Mouse (Mus musculus) liver, postnatal 0 days (tissue): Measurements from ENCODE around the gene Uxs1. TPM values are rescaled to one million over a fixed set of nuclear protein-coding genes. Genes with fewer than 3 reads are reported as not detected.
A peak's percentile ranks its signal among the peaks of the same experiment; 100 is the strongest.

Experiments
- ATAC-seq: fragments of 200-750 bp; cut with Nextera tagmentation; 2 replicates; pipeline ENCODE4 v1.8.0; 2017; ENCODE audit warnings: mild to moderate bottlenecking, moderate library complexity
- DNase-seq: peaks from one replicate; pipeline ENCODE4 v3.0.0-alpha.2; 2016
- H3K27ac ChIP-seq: fragments of 300-500 bp; sonication (generic); 2 replicates; pipeline ENCODE4 v1.5.1; 2014; ENCODE audit warnings: antibody characterized with exemption, moderate library complexity, mild to moderate bottlenecking, low read depth
- H3K27me3 ChIP-seq: fragments of 300-500 bp; sonication (generic); 2 replicates; pipeline ENCODE4 v1.6.1; 2014; ENCODE audit warnings: low read length, control low read depth, mixed read lengths; ENCODE audit not compliant: insufficient read depth
- H3K36me3 ChIP-seq: fragments of 300-500 bp; sonication (generic); replicated peaks from 2 replicates; pipeline ENCODE4 v1.6.1; 2014; ENCODE audit warnings: mild to moderate bottlenecking, control low read depth, low read length, moderate library complexity, mixed read lengths; ENCODE audit not compliant: insufficient read depth
- H3K4me1 ChIP-seq: fragments of 300-500 bp; sonication (generic); 2 replicates; pipeline ENCODE4 v1.6.1; 2014; ENCODE audit warnings: antibody characterized with exemption, mild to moderate bottlenecking, control low read depth; ENCODE audit not compliant: insufficient read depth
- H3K4me2 ChIP-seq: fragments of 300-500 bp; sonication (generic); 2 replicates; pipeline ENCODE4 v1.6.1; 2014; ENCODE audit warnings: low read depth, mild to moderate bottlenecking, low read length, moderate library complexity, mixed read lengths
- H3K4me3 ChIP-seq: fragments of 300-500 bp; sonication (generic); 2 replicates; pipeline ENCODE4 v1.5.1; 2014; ENCODE audit warnings: low read depth, low read length
- H3K9ac ChIP-seq: fragments of 300-500 bp; sonication (generic); replicated peaks from 2 replicates; pipeline ENCODE4 v1.6.1; 2014; ENCODE audit warnings: mild to moderate bottlenecking, moderate library complexity
- H3K9me3 ChIP-seq: fragments of 300-500 bp; sonication (generic); 2 replicates; pipeline ENCODE4 v1.6.1; 2016; ENCODE audit warnings: mild to moderate bottlenecking, control low read depth, low read length, mixed read lengths
- CTCF ChIP-seq: sonication (generic); IDR thresholded peaks from 2 replicates; pipeline ENCODE4 v1.5.1; 2016; ENCODE audit warnings: antibody characterized with exemption, low read depth
- EP300 ChIP-seq: IDR thresholded peaks from 2 replicates; pipeline ENCODE4 v1.6.1; 2016; ENCODE audit warnings: antibody characterized with exemption, low read depth, mild to moderate bottlenecking
- WGBS: fragments of 180-500 bp; shearing (Covaris S2); extraction: QIAGEN DNeasy Blood & Tissue Kit; methylation state at CpG from one replicate; pipeline ENCODE4 v1.1.7; 2014; ENCODE audit not compliant: insufficient replicate concordance; 5-methylcytosine and 5-hydroxymethylcytosine counted together
- polyA plus RNA-seq: library from polyadenylated mRNA; unstranded; fragments of >200 nt; fragmentation: Nextera tagmentation; extraction: Ambion mirVana; gene quantifications from 2 replicates; pipeline ENCODE4 v1.2.1, GENCODE M21; 2015

Uxs1 gene
- polyA plus RNA-seq, 1 experiment from 2014 or later = 7.4 TPM

- TF ChIP-seq CTCF = no peak
- no peak for TF ChIP-seq EP300
- peak overlapping the region; percentile 20; the same call in 1 of the 2 replicates for H3K4me2 ChIP-seq
- no peak overlapping the region for H3K9ac ChIP-seq
- no peaks in the 10 kb centered on the region for H3K36me3 ChIP-seq
- no peaks in the 10 kb centered on the region for H3K4me1 ChIP-seq
- H3K4me3 ChIP-seq = no peak overlapping the region
- WGBS = 89% methylated on average over 1 of the region's 1 CpGs
- peak overlapping the region; percentile 48 for H3K27ac ChIP-seq
- no peaks in the 10 kb centered on the region for H3K9me3 ChIP-seq
- DNase-seq = no peak
- H3K27me3 ChIP-seq = no peaks in the 10 kb centered on the region
- ATAC-seq = no peak
Observed at GRCm38 (mm10) chr1:43811764-43812163, 15.8 kb downstream of the Uxs1 start.

GRCm38 (mm10) chr1:43811055-43811454 lies 16.5 kb downstream of the Uxs1 start:
- Histone ChIP-seq H3K9me3 (no peaks in the 10 kb centered on the region), H3K27me3 (no peaks in the 10 kb centered on the region), H3K27ac (peak overlapping the region; percentile 48), H3K4me3 (no peak overlapping the region), H3K4me2 (peak overlapping the region; percentile 20), H3K4me1 (no peaks in the 10 kb centered on the region), H3K36me3 (no peaks in the 10 kb centered on the region), H3K9ac (no peak overlapping the region)
- ATAC-seq (peak; percentile 82), DNase-seq (no peak)
- no peak for TF ChIP-seq CTCF
- peak; percentile 51; the same call in 1 of the 2 replicates for TF ChIP-seq EP300
- 40% methylated on average over 3 of the region's 3 CpGs for WGBS

GRCm38 (mm10) chr1:43809351-43809750 lies 18.2 kb downstream of the Uxs1 start:
- Histone ChIP-seq H3K4me1 (no peaks in the 10 kb centered on the region), H3K9me3 (no peaks in the 10 kb centered on the region), H3K27ac (no peak overlapping the region), H3K4me3 (no peak overlapping the region), H3K4me2 (no peak overlapping the region), H3K27me3 (no peaks in the 10 kb centered on the region), H3K36me3 (no peaks in the 10 kb centered on the region), H3K9ac (no peak overlapping the region)
- WGBS = 83% methylated on average over 2 of the region's 2 CpGs
- DNase-seq = no peak
- TF ChIP-seq CTCF = no peak
- TF ChIP-seq EP300 = no peak
- ATAC-seq = no peak

GRCm38 (mm10) chr1:43803906-43804474 lies 23.6 kb downstream of the Uxs1 start:
- Histone ChIP-seq H3K27me3 (no peaks in the 10 kb centered on the region), H3K9ac (no peak overlapping the region), H3K4me2 (no peak overlapping the region), H3K4me3 (no peak overlapping the region), H3K4me1 (no peaks in the 10 kb centered on the region), H3K36me3 (peaks cover 2% of the 10 kb centered on the region; the same call in 1 of the 2 replicates), H3K27ac (no peak overlapping the region), H3K9me3 (no peaks in the 10 kb centered on the region)
- DNase-seq (no peak), ATAC-seq (no peak)
- no peak for TF ChIP-seq EP300
- TF ChIP-seq CTCF = no peak
- 88% methylated on average over 1 of the region's 1 CpGs for WGBS

GRCm38 (mm10) chr1:43798048-43798447 lies 29.6 kb downstream of the Uxs1 start:
- DNase-seq = no peak
- H3K27me3 ChIP-seq = no peaks in the 10 kb centered on the region
- no peaks in the 10 kb centered on the region for H3K9me3 ChIP-seq
- H3K4me1 ChIP-seq = no peaks in the 10 kb centered on the region
- H3K4me3 ChIP-seq = no peak overlapping the region
- no peak overlapping the region for H3K4me2 ChIP-seq
- TF ChIP-seq CTCF = no peak
- no peak for TF ChIP-seq EP300
- 85% methylated on average over 3 of the region's 3 CpGs for WGBS
- peaks cover 6% of the 10 kb centered on the region; the same call in 1 of the 2 replicates for H3K36me3 ChIP-seq
- no peak overlapping the region for H3K27ac ChIP-seq
- ATAC-seq = no peak
- no peak overlapping the region for H3K9ac ChIP-seq

- H3K4me2 ChIP-seq = no peak overlapping the region
- 65% methylated on average over 2 of the region's 2 CpGs for WGBS
Observed at GRCm38 (mm10) chr1:43789765-43790164, 37.8 kb downstream of the Uxs1 start.

More at GRCm38 (mm10) chr1:43789765-43790164, 37.8 kb downstream of the Uxs1 start:
- Histone ChIP-seq H3K4me3 (no peak overlapping the region), H3K9me3 (no peaks in the 10 kb centered on the region), H3K27me3 (no peaks in the 10 kb centered on the region), H3K4me1 (no peaks in the 10 kb centered on the region), H3K36me3 (0 out of 2 replicates have a peak, but pooled peaks cover 6% of the 10 kb centered on the region), H3K27ac (no peak overlapping the region), H3K9ac (no peak overlapping the region)
- TF ChIP-seq EP300 = no peak
- TF ChIP-seq CTCF = no peak
- DNase-seq = no peak
- no peak for ATAC-seq
